Mouse (Mus musculus) cerebellum, adult 9-11 months (tissue): Measurements from ENCODE around the gene Ccndbp1.
A peak's percentile ranks its signal among the peaks of the same experiment; 100 is the strongest.
"Not testable (repeated sequence)": the region's sequence is repeated elsewhere in the genome, so short reads cannot be mapped to it uniquely, and the experiment has no call there.

ENCODE experiments used
- DNase-seq: peaks from one replicate; pipeline ENCODE4 v3.0.0; 2022

Gene Ccndbp1

GRCm38 (mm10) chr2:121007925-121008663 lies at the start of gene Ccndbp1:
Gene Ccndbp1, plus strand, starts transcription at chr2:121008403.
- peak; percentile 87 for DNase-seq

- no peak for DNase-seq
Observed at GRCm38 (mm10) chr2:120959363-120959762, 48.8 kb upstream of the Ccndbp1 start.

GRCm38 (mm10) chr2:120959827-120960226 lies 48.4 kb upstream of the Ccndbp1 start:
- no peak for DNase-seq

- DNase-seq, result no peak
Observed at GRCm38 (mm10) chr2:120960261-120960660, 47.9 kb upstream of the Ccndbp1 start.

GRCm38 (mm10) chr2:120963110-120963509 lies 45.1 kb upstream of the Ccndbp1 start:
- DNase-seq, result no peak

GRCm38 (mm10) chr2:120965486-120965885 lies 42.7 kb upstream of the Ccndbp1 start:
- no peak for DNase-seq

GRCm38 (mm10) chr2:120970045-120970539 lies 38.1 kb upstream of the Ccndbp1 start:
- no peak for DNase-seq

GRCm38 (mm10) chr2:120970559-120971080 lies 37.6 kb upstream of the Ccndbp1 start, which contains the start of gene Ubr1:
Gene Ubr1, minus strand, starts transcription at chr2:120970715.
- DNase-seq, result peak; percentile 88

GRCm38 (mm10) chr2:120971766-120972165 lies 36.4 kb upstream of the Ccndbp1 start:
- DNase-seq, result no peak

GRCm38 (mm10) chr2:120972257-120972656 lies 35.9 kb upstream of the Ccndbp1 start:
- not testable (repeated sequence) for DNase-seq

- peak; percentile 51 for DNase-seq
Observed at GRCm38 (mm10) chr2:120972964-120973363, 35.2 kb upstream of the Ccndbp1 start.

- DNase-seq, result peak; percentile 45
Observed at GRCm38 (mm10) chr2:120976308-120976707, 31.9 kb upstream of the Ccndbp1 start.

GRCm38 (mm10) chr2:120976990-120977925 lies 30.9 kb upstream of the Ccndbp1 start, which contains the start of gene Tmem62:
Gene Tmem62, plus strand, starts transcription at chr2:120977017.
- peak; percentile 84 for DNase-seq

GRCm38 (mm10) chr2:120977926-120978692 lies 30.1 kb upstream of the Ccndbp1 start:
- no peak for DNase-seq

GRCm38 (mm10) chr2:120978693-120979037 lies 29.5 kb upstream of the Ccndbp1 start:
- no peak for DNase-seq

GRCm38 (mm10) chr2:120979819-120980218 lies 28.4 kb upstream of the Ccndbp1 start:
- DNase-seq, result no peak

GRCm38 (mm10) chr2:120980861-120981260 lies 27.3 kb upstream of the Ccndbp1 start:
- DNase-seq, result no peak

- DNase-seq, result no peak
Observed at GRCm38 (mm10) chr2:120983611-120984010, 24.6 kb upstream of the Ccndbp1 start.

- no peak for DNase-seq
Observed at GRCm38 (mm10) chr2:120985241-120985640, 23.0 kb upstream of the Ccndbp1 start.

GRCm38 (mm10) chr2:120991196-120991595 lies 17.0 kb upstream of the Ccndbp1 start:
- DNase-seq, result no peak

GRCm38 (mm10) chr2:120996607-120997006 lies 11.6 kb upstream of the Ccndbp1 start:
- DNase-seq, result not testable (repeated sequence)

GRCm38 (mm10) chr2:120998863-120999262 lies 9.3 kb upstream of the Ccndbp1 start:
- no peak for DNase-seq
